Mouse (Mus musculus): ENCODE data around the gene Polrmt. TPM values are rescaled to one million over a fixed set of nuclear protein-coding genes. Genes with fewer than 3 reads are reported as not detected.
"Not testable (repeated sequence)": the region's sequence is repeated elsewhere in the genome, so short reads cannot be mapped to it uniquely, and the experiment has no call there.

Polrmt gene
- polyA plus RNA-seq, 1 experiment, result not detected

GRCm38 (mm10) chr10:79709307-79709706, 37.1 kb downstream of the Polrmt start:
- H3K27ac ChIP-seq (ENCODE audit: insufficient read depth, low read depth, low read length), result no peak overlapping the region
- H3K4me3 ChIP-seq (ENCODE audit: insufficient read depth, low read depth, low read length), result no peak overlapping the region
- WGBS, result 77% methylated on average over 7 of the region's 7 CpGs
- no peak for TF ChIP-seq POLR2A (IDR thresholded peaks at IDR 0.05; ENCODE audit: insufficient read depth, low read depth, low read length)
- H3K4me1 ChIP-seq (ENCODE audit: control insufficient read depth, insufficient read depth, low read length), result peaks cover 40% of the 10 kb centered on the region

DNA sequence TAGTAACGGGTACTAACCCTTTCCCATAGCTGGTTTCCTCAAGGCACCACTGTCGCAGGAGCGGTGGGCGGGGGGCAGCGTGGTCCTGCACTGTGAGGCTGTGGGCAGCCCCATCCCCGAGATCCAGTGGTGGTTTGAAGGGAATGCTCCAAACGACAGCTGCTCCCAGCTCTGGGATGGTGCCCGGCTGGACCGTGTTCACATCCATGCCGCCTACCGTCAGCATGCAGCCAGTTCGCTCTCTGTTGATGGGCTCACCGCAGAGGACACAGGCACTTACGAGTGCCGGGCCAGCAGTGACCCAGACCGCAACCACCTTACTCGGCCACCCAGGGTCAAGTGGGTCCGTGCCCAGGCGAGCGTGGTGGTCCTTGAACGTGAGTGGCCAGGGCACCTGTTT, 37.7 kb downstream of the Polrmt start:
- H3K4me1 ChIP-seq (ENCODE audit: control insufficient read depth, insufficient read depth, low read length), result peaks cover 40% of the 10 kb centered on the region
- 0 out of 2 replicates have a peak overlapping the region, but pooled peaks have one; percentile 1 for H3K4me3 ChIP-seq (ENCODE audit: insufficient read depth, low read depth, low read length)
- WGBS, result 80% methylated on average over 21 of the region's 21 CpGs
- TF ChIP-seq CTCF (IDR thresholded peaks at IDR 0.05; ENCODE audit: insufficient read depth, low read depth, low read length) (no peak), POLR2A (IDR thresholded peaks at IDR 0.05; ENCODE audit: insufficient read depth, low read depth, low read length) (no peak)
- no peak overlapping the region for H3K27ac ChIP-seq (ENCODE audit: insufficient read depth, low read depth, low read length)

DNA sequence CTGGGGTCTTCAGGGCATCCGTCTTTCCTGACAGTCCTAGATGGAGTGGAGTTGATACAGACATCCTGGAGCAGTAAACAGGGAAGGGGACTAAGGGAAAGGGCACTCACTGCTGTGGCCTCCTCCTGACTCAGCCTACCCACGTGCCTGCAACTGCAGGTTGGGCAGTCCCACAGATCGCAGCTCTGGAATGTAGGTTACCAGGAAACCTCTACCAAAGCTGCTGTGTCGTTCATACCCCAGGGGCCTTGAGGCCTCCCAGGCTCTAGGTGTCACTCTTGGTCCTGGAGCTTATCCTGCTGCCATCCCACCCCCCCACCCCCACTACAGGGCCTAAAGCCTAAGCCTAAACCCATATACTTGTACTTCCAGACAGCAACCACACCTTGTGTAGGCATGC, 38.6 kb downstream of the Polrmt start:
- H3K4me1 ChIP-seq (ENCODE audit: control insufficient read depth, insufficient read depth, low read length), result peaks cover 39% of the 10 kb centered on the region
- TF ChIP-seq CTCF (IDR thresholded peaks at IDR 0.05; ENCODE audit: insufficient read depth, low read depth, low read length), result no peak
- no peak for TF ChIP-seq POLR2A (IDR thresholded peaks at IDR 0.05; ENCODE audit: insufficient read depth, low read depth, low read length)
- WGBS, result 35% methylated on average over 4 of the region's 4 CpGs
- no peak overlapping the region for H3K27ac ChIP-seq (ENCODE audit: insufficient read depth, low read depth, low read length)
- no peak overlapping the region for H3K4me3 ChIP-seq (ENCODE audit: insufficient read depth, low read depth, low read length)

DNA sequence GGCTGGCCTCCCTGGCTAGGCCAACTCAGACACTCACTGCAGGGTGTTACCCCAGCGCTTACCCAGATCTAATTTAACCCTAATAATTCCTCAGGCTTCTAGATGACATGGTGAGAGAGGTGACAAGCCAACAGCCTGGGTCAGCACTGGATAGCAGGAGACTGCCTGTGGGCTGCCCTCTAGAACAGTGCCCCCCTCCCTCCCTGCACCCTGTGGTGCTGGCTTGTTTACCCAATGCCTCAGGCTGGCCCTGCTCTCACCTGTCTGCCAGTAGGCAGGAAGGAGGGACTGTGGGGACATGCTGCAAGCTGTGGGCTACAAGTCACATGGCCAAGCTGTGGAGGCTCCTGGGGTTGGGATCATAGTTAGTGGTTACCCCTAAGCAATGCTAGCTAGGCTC, 39.2 kb downstream of the Polrmt start:
- Histone ChIP-seq H3K4me1 (ENCODE audit: control insufficient read depth, insufficient read depth, low read length) (peaks cover 38% of the 10 kb centered on the region), H3K4me3 (ENCODE audit: insufficient read depth, low read depth, low read length) (peak overlapping the region; percentile 87; the same call in 1 of the 2 replicates), H3K27ac (ENCODE audit: insufficient read depth, low read depth, low read length) (peak overlapping the region; percentile 11; the same call in 1 of the 2 replicates)
- 56% methylated on average over 1 of the region's 1 CpGs for WGBS
- no peak for TF ChIP-seq CTCF (IDR thresholded peaks at IDR 0.05; ENCODE audit: insufficient read depth, low read depth, low read length)
- no peak for TF ChIP-seq POLR2A (IDR thresholded peaks at IDR 0.05; ENCODE audit: insufficient read depth, low read depth, low read length)

DNA sequence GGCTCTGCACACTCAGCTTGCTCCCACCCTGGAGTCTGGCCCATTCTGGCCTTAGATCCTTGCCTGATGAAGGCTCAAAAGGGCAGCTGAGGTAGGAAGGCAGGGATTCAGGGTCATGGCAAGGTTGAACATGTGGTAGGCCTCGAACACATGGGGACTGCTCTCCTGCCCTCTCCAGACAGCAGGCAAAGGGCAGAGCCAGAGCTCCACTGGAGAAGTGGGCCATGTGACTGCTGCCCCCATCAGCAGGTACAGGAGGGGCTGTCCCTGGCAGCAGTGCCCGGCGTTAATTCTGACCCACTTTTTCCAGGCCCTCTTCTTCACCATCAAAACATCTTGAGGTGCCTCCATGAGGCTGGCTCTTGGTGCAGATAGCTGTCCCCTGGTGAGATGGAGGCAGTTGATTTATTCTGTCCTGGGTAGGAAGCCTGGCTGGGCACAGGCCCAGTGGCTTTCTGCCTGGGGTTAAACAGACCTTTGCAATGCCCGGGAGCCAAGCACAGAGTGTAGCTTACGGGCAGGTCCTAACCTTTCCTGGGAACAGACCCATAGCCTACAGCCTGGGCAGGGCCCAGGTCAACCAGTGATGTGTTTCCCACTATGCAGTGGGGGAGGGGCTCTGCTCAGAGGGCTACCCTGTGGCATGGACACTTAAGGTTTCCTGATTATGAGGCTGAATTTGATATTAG, 39.8 kb downstream of the Polrmt start:
- peaks cover 38% of the 10 kb centered on the region for H3K4me1 ChIP-seq (ENCODE audit: control insufficient read depth, insufficient read depth, low read length)
- no peak overlapping the region for H3K27ac ChIP-seq (ENCODE audit: insufficient read depth, low read depth, low read length)
- 38% methylated on average over 5 of the region's 5 CpGs for WGBS
- TF ChIP-seq POLR2A (IDR thresholded peaks at IDR 0.05; ENCODE audit: insufficient read depth, low read depth, low read length), result no peak
- TF ChIP-seq CTCF (IDR thresholded peaks at IDR 0.05; ENCODE audit: insufficient read depth, low read depth, low read length), result no peak
- H3K4me3 ChIP-seq (ENCODE audit: insufficient read depth, low read depth, low read length), result peak overlapping the region; percentile 87

DNA sequence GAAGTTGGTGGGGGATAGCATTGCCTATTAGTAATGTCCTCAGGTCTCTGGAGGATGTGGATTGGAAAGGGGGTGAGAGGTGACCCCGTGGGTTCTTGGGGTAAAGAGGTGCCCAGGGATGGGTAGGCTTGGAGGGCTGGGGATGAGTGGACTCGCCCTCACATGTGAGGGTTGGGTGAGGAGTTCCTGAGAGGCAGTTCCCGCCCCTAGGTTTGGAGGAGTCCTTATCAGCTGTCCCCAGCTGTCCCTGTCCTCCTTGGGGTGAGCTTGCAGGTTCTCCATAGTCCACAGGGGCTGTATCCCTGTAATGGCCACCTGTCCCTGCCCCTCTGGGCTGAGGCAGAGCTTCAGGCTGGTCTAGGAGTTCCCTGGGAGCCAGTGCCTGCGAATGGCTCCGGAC, 40.4 kb downstream of the Polrmt start:
- no peak overlapping the region for H3K27ac ChIP-seq (ENCODE audit: insufficient read depth, low read depth, low read length)
- peak overlapping the region; percentile 87; the same call in 1 of the 2 replicates for H3K4me3 ChIP-seq (ENCODE audit: insufficient read depth, low read depth, low read length)
- H3K4me1 ChIP-seq (ENCODE audit: control insufficient read depth, insufficient read depth, low read length), result peaks cover 38% of the 10 kb centered on the region
- WGBS, result 68% methylated on average over 5 of the region's 5 CpGs
- no peak for TF ChIP-seq POLR2A (IDR thresholded peaks at IDR 0.05; ENCODE audit: insufficient read depth, low read depth, low read length)
- no peak for TF ChIP-seq CTCF (IDR thresholded peaks at IDR 0.05; ENCODE audit: insufficient read depth, low read depth, low read length)

GRCm38 (mm10) chr10:79704970-79705360, 41.4 kb downstream of the Polrmt start:
- TF ChIP-seq CTCF (IDR thresholded peaks at IDR 0.05; ENCODE audit: insufficient read depth, low read depth, low read length) (no peak), POLR2A (IDR thresholded peaks at IDR 0.05; ENCODE audit: insufficient read depth, low read depth, low read length) (no peak)
- Histone ChIP-seq H3K4me3 (ENCODE audit: insufficient read depth, low read depth, low read length) (peak overlapping the region; percentile 87), H3K4me1 (ENCODE audit: control insufficient read depth, insufficient read depth, low read length) (peaks cover 38% of the 10 kb centered on the region), H3K27ac (ENCODE audit: insufficient read depth, low read depth, low read length) (peak overlapping the region; percentile 88)
- WGBS, result under 1% methylated on average over 10 of the region's 10 CpGs

DNA sequence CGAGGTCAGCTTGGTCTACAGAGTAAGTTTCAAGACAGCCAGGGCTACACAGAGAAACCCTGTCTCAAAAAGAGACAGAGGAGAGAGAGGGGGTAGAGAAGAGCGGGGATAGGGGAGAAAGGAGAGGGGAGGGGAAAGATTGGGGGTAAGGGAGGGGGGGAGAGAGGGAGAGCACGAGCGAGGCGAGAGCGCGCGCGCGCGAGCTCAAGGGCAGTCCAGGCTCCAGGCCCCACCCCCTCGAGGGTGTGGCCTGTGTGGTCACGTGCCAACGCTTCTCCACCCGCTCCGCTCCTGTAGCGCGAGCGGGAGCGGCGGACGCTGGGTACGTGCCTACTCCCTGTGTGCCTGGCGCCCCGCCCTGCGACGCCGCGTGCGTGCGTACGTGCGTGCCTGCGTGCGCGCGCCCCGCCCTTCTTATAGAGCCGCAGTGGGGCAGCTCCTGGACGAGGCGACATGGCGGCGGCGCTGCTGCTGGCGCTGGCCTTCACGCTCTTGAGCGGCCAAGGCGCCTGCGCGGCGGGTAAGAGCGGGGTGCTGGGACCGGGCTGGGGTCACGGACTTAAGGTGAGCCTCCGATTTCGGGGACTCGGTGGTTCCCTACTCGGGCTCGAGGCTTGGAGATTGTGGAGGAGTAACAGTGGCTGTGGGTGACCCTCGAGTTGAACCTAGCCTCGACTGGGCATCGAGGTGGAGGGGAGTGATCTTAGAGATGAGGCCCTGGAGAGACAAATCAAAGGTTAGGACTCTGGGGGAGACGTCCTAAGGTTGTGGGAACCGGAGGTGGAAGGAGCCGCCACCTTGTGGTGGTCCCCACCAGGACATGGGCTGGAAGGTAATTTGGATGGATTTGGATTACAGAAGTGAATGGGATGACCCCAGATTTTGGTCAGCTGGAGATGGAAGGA, 42.1 kb downstream of the Polrmt start, which contains the start of gene Bsg:
Bsg (plus strand) TSS at position 427 of the 905 bp plus-strand sequence.
- TF ChIP-seq POLR2A (IDR thresholded peaks at IDR 0.05; ENCODE audit: insufficient read depth, low read depth, low read length) (peak; percentile 98), CTCF (IDR thresholded peaks at IDR 0.05; ENCODE audit: insufficient read depth, low read depth, low read length) (peak; percentile 33; the same call in 1 of the 2 replicates)
- peak within 1 kb of the TSS; percentile 88 for H3K27ac ChIP-seq (ENCODE audit: insufficient read depth, low read depth, low read length)
- 0% methylated on average over 65 of the region's 65 CpGs for WGBS

DNA sequence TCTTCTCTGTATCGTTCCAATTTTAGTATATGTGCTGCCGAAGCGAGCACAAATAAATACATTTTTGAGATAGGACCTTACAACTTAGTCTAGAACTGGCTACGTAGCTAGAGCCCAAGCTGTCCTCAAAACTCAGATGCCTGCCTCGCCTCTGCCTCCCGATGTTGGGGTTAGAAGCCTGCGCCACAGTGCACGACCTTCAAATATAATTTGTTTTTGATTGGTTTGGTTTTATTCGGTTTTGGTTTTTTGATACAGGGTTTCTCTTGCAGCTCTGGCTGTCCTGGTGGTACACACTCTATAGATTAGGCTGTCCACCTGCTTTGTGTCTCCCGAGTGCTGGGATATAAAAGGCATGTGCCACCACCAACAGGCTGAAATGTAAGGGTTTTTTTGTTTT, 42.8 kb downstream of the Polrmt start:
- WGBS, result 61% methylated on average over 10 of the region's 10 CpGs
- peak overlapping the region; percentile 48; the same call in 1 of the 2 replicates for H3K27ac ChIP-seq (ENCODE audit: insufficient read depth, low read depth, low read length)
- peaks cover 30% of the 10 kb centered on the region for H3K4me1 ChIP-seq (ENCODE audit: control insufficient read depth, insufficient read depth, low read length)
- H3K4me3 ChIP-seq (ENCODE audit: insufficient read depth, low read depth, low read length), result peak overlapping the region; percentile 87
- no peak for TF ChIP-seq CTCF (IDR thresholded peaks at IDR 0.05; ENCODE audit: insufficient read depth, low read depth, low read length)
- TF ChIP-seq POLR2A (IDR thresholded peaks at IDR 0.05; ENCODE audit: insufficient read depth, low read depth, low read length), result no peak

More for the DNA sequence above, 42.1 kb downstream of the Polrmt start, which contains the start of gene Bsg:
- H3K4me1 ChIP-seq (ENCODE audit: control insufficient read depth, insufficient read depth, low read length), result peaks cover 37% of the 10 kb centered on the region
- H3K4me3 ChIP-seq (ENCODE audit: insufficient read depth, low read depth, low read length), result peak within 1 kb of the TSS; percentile 87

DNA sequence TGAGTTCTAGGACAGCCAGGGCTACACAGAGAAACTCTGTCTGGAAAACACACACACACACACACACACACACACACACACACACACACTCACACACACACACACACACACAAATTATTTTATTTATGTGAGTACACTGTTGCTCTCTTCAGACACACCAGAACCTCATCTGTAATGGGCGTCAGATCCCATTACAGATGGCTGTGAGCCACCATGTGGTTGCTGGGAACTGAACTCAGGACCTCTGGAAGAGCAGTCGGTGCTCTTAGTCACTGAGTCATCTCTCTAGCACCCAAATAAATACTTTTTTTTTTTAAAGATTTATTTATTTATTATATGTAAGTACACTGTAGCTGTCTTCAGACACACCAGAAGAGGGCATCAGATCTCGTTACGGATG, 43.4 kb downstream of the Polrmt start:
- not testable (repeated sequence) for H3K27ac ChIP-seq (ENCODE audit: insufficient read depth, low read depth, low read length); H3K4me3 ChIP-seq (ENCODE audit: insufficient read depth, low read depth, low read length)
- WGBS, result 52% methylated on average over 4 of the region's 4 CpGs
- peaks cover 28% of the 10 kb centered on the region for H3K4me1 ChIP-seq (ENCODE audit: control insufficient read depth, insufficient read depth, low read length)

Measured in olfactory bulb, adult 2 months (tissue).